Mouse (Mus musculus): ENCODE results near the gene Zfp709.
"Not testable (repeated sequence)": the region's sequence is repeated elsewhere in the genome, so short reads cannot be mapped to it uniquely, and the experiment has no call there.

DNA sequence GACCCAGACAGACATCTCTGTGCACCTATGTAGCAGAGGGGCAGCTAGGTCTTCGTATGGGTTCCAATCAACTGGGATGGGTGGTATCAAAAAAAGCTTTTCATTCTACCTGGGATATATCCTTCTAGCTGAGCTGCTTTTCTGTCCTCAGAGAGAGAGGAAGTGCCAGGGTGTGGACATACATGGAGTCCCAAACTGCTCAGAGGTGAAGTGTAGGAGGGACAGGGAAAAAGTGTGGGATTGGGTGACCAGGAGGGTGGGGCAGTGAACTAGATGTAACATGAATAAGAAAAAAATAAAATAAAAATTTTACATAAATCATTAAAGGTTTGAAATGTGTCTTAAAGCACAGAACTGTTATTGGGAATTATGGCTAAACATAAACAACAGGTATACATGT lies 30.8 kb upstream of the Zfp709 start:
- TF ChIP-seq POLR2A (IDR thresholded peaks at IDR 0.05; ENCODE audit: low read depth, low read length); CTCF (IDR thresholded peaks at IDR 0.05; ENCODE audit: borderline replicate concordance, insufficient read depth, low read length): not testable (repeated sequence)

All from embryonic fibroblast, embryonic 13.5 days (primary cell).